Mouse (Mus musculus): ENCODE measurements around the gene Trpt1.

The Trpt1 gene

DNA sequence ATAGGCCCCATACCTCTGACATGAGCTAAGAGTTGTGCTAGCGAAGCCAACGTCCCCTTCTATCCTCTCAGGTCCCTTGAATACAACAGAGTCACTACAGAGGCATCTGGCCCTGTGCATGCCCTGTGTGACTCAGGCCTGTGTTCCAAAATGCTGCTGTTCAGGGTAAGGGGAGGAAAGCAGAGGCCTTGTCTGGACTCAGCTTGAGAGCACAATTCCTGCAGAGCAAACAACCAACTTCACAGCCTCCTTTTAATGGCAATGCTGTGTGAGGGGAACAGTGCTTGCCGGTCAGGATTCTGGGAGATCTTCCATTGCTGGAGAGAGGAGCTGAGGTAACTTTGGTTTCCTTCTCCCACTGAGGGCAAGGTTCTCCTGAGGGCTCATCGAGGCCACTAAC is 48.3 kb downstream of the Trpt1 start:
- DNase-seq (ENCODE audit: low spot score): no peak

DNA sequence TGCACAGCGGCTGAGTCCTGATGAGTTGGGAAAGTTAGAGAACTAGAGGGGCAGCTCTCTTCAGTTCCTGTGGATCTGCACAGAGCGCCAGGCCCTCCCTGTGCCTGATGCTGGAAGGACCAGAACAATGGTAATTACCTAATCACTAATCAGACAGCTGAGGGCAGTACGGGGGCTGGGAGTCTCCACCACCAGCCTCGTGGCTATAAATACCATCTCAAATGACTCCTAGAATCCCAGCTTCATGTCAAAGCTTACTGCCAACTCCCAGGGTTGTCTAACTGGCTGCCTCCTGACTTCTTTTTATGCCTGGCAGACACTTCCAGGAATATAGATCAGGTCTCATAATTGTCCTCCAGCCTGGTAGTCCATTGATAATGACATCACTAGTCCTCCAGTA is 48.8 kb downstream of the Trpt1 start:
- no peak for DNase-seq (ENCODE audit: low spot score)

All from MN1 (cell line).